Mouse (Mus musculus): ENCODE results near the gene P4ha3.
A peak's percentile ranks its signal among the peaks of the same experiment; 100 is the strongest.
"Not testable (repeated sequence)": the region's sequence is repeated elsewhere in the genome, so short reads cannot be mapped to it uniquely, and the experiment has no call there.

P4ha3 gene

DNA sequence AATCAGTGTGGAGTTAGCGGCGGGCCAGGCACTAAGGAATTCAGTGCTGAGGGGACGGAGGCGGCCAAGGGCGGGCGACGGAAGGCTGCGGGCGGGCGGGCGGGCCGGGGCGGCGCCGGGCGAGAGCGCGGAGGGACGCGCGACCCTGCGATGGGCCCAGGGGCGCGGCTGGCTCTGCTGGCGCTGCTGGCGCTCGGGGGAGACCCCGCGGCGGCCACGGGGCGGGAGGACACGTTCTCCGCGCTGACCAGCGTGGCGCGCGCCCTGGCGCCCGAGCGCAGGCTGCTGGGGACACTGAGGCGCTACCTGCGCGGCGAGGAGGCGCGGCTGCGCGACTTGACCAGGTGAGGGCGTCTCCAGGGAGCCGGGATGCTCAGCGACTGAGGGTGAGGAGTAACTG lies at the start of gene P4ha3:
TSS of gene P4ha3 (plus strand) at position 138 of the 400 bp plus-strand sequence.
- DNase-seq (ENCODE audit: low spot score in 2 of 2): no peak

GRCm38 (mm10) chr7:100238271-100238670 lies 47.0 kb upstream of the P4ha3 start:
- DNase-seq (ENCODE audit: low spot score in 2 of 2): no peak

GRCm38 (mm10) chr7:100240601-100241000 lies 44.7 kb upstream of the P4ha3 start:
- no peak for DNase-seq (ENCODE audit: low spot score in 2 of 2)

GRCm38 (mm10) chr7:100243007-100243406 lies 42.3 kb upstream of the P4ha3 start:
- no peak for DNase-seq (ENCODE audit: low spot score in 2 of 2)

GRCm38 (mm10) chr7:100244225-100244624 lies 41.1 kb upstream of the P4ha3 start:
- DNase-seq (ENCODE audit: low spot score in 2 of 2): no peak

DNA sequence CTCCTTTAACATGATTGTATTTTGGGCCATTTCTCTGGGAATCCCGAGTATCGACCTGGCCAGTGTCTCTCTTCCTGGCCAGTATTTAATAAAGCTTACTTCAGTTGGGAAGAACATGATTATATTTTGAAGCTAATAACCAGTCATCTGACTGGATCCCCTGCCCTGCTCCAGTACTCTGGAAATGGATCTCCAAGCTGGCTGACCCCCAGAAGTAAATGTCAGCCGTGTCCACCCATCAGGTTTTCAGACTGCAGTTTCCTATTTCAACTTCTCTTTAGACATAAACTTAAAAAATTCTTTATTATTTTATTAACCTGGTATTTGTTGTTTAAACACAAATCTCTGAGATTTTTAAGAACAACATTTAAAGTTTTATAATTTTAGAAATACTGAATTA lies 40.1 kb upstream of the P4ha3 start:
- DNase-seq (ENCODE audit: low spot score in 2 of 2): no peak

DNA sequence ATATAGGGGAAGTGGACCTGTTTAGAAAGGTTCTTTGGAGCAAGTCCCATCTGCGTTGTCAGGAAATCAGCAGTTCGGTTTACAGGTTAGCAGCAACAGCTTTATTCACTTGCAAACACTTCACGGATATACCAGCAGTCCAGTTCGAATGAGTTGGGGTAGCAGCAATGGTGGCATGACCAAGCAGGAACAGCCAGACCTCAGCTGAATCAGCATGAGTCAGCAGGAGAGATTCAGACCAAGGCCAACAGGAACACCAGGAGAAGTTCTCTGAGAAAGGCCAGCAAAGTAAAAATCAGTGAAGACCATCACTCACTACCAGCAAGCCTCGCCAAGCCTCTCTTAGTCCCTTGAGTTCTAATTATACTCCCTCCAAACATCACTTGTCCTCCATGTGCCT lies 34.7 kb upstream of the P4ha3 start:
- DNase-seq (ENCODE audit: low spot score in 2 of 2): no peak

DNA sequence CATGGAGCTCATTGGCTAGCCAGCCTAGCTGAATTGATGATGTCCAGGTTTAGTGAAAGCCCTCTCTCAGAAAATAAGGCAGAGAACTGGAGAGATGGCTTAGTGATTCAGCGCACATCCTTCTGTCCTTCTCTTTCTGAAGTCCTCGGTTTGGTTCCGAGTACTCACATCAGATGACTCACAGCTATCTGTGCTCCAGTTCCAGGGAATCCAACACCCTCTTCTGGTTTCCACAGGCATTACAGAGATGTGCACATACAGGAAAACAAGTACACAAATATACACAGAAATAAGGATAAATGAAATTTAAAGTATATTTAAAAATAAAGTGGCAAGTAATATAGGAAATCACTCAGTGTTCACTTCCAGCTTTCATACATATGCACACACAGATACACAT lies 23.0 kb upstream of the P4ha3 start:
- DNase-seq (ENCODE audit: low spot score in 2 of 2): no peak

GRCm38 (mm10) chr7:100264934-100265333 lies 20.4 kb upstream of the P4ha3 start:
- not testable (repeated sequence) for DNase-seq (ENCODE audit: low spot score in 2 of 2)

- no peak for DNase-seq (ENCODE audit: low spot score in 2 of 2)
Measured at GRCm38 (mm10) chr7:100272369-100272768, 13.0 kb upstream of the P4ha3 start.

- DNase-seq (ENCODE audit: low spot score in 2 of 2): no peak
Measured at GRCm38 (mm10) chr7:100274507-100274906, 10.8 kb upstream of the P4ha3 start.

- no peak for DNase-seq (ENCODE audit: low spot score in 2 of 2)
Measured at GRCm38 (mm10) chr7:100276397-100276796, 8.9 kb upstream of the P4ha3 start.

- DNase-seq (ENCODE audit: low spot score in 2 of 2): no peak
Measured at GRCm38 (mm10) chr7:100279803-100280202, 5.5 kb upstream of the P4ha3 start.

- DNase-seq (ENCODE audit: low spot score in 2 of 2): no peak
Measured at GRCm38 (mm10) chr7:100281596-100281995, 3.7 kb upstream of the P4ha3 start.

- DNase-seq (ENCODE audit: low spot score in 2 of 2): no peak
Measured at GRCm38 (mm10) chr7:100283298-100283697, 2.0 kb upstream of the P4ha3 start.

DNA sequence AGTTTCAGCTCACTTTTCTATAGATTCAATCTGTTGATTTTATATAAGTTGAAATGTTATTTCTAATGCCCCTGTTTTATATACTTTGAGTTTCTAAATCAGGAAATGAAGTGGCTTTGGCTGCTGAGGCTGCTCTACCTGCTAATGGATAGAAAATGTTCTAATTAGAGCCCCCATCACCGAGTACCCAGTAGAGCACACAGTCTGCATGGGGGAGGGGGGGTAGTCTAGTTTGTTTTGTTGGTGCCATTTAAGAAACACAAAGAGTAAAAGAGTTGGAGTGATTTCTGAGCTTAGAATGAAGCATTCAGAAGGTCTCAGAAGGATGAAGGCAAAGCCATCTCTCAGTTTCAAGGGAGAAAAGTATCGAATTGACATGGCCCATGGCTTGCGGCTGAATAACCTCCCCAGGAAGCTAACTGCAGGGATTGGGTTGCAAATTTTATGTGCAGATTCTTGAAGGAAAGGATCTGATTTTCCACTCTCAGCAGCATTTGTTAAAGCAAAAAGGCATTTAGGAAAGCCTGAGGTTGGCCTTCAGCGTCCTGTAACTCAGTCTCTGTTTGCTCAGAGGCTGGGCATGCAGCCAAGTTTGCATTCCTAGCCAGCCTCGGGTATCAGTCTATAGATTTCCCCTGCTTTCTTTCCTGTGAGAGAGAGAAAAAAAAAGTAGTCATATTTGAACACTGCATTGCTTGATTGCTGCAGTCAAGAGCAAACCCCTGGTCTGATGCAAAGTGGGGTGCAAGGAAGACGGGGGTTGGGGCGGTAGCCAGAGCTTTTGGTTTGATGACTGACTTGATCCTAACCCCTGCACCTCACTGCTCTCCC lies 2.6 kb downstream of the P4ha3 start:
- no peak for DNase-seq (ENCODE audit: low spot score in 2 of 2)

- DNase-seq (ENCODE audit: low spot score in 2 of 2): no peak
Measured at GRCm38 (mm10) chr7:100288622-100289021, 3.3 kb downstream of the P4ha3 start.

- DNase-seq (ENCODE audit: low spot score in 2 of 2): no peak
Measured at GRCm38 (mm10) chr7:100293546-100293945, 8.2 kb downstream of the P4ha3 start.

DNA sequence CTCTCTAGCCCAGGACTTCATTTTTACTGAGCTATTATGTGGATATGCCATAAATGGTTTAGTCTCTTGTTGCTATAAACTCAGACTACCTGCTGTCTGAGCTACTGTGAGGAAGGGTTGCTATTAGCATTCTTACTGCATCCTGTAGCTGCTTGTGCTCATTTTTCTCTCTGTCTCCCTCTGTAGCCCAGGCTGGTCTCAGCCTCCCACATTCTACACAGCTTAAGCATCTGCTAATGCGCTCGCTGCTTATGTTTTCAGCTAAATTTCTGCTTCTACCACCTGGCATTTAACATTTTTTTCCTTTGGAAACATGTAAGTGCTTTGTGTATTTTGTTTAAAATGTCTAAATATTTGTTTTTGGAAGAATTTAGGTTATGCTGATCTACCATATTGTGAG lies 10.4 kb downstream of the P4ha3 start:
- DNase-seq (ENCODE audit: low spot score in 2 of 2): no peak

DNA sequence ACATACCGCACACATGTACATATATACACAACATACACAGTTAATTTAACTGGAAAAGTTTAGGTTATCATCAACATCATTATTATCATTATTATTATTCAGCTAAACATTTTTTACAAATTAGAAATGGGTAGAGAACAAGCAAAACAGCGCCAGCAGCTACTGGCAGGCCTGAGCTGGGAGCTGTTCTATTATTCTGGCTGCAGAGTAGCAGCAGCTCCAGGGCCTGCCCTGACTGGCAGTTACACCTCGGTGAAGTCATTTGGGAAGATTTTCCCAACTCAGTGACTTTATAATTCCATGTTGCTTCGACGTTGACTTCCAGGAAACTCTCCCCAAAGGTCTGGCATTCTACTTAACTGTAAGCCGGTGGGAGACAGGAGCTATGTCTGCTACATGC lies 11.4 kb downstream of the P4ha3 start:
- DNase-seq (ENCODE audit: low spot score in 2 of 2): no peak

DNA sequence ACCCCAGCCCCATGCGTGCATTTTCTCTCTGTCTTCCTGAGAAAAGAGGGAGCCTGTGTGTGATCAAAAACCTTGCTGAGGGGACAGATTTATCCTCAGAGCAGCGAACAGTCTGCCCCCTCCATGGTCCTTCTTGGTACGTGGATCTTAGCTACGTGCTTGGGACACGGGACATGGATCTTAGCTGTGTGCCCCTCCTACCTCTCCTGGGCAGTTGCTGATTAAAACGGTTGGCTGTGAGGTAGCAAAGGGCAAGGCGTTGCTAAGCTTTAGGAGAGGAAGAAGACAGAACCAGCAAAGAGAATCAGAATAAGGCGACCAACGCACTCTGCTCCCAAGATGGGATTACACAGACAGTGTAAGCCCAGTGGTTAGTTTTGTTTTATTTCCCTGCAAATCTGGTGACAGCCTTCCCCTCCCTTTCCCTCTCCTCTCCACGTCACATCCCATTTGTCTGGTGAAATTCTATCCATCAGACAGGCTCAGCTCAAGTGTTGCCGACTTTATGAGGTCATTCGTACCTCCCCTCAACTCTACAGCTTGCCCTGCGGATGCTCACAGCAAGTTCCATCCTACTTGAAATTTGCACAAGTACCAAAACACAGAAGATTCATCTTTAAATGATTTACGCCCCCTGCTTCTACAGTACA lies 13.7 kb downstream of the P4ha3 start:
- DNase-seq (ENCODE audit: low spot score in 2 of 2): no peak

- DNase-seq (ENCODE audit: low spot score in 2 of 2): no peak
Measured at GRCm38 (mm10) chr7:100301390-100301789, 16.1 kb downstream of the P4ha3 start.

DNA sequence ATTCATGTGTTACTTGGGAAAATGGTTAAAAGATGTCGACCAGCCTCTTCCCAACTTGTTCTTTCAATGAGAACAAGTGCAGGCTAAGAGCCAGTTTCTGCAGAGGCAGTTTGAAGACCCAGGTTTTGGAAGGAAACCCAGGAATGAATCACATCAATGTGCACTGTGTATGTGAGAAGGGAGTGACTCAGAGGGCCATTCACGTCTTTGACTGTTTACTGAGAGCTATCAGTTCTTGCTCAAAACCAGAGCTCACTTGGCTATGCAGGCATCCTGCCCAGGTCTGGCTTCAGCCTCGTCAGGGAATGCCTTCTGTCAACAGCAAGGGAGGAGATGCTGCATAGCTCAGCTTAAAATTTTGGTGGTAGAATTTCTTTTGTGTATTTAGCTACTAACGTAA lies 17.0 kb downstream of the P4ha3 start:
- DNase-seq (ENCODE audit: low spot score in 2 of 2): peak; percentile 42 to 46

Data from frontal cortex, postnatal 10 days (tissue).